Comparison of ENCODE assay signal across 23 mouse cellular contexts in the genomic region with DNA sequence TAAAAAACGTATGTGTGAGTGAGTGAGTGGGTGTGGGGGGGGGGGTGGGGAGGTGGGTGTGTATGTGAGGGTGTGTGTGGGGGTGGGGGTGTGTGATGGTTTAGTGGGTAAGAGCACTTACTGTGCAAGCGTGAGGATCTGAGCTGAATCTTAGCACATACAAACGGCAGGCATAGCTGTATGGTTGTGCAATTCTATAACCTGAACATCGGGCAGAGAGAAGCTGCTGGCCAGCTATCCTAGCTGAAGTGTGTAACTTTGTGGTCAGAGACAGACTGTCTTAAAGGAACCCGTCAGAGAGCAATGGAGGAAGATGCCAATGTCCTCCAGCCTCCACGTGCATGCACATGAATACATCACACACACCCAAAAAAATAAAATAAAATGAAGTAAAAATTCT. TPM values are rescaled to one million over a fixed set of nuclear protein-coding genes. Genes with fewer than 3 reads are reported as not detected.
DNase-seq lines count a peak whose midpoint lies in the region; ATAC-seq lines count a peak whose summit lies in the region.
"Had no signal": no experiment of that assay in that cellular context is flagged by ENCODE, and none has a peak within 500 bp of the region (broad histone marks: within the 10 kb centered on the region; RNA-seq: fewer than 3 reads in every experiment).

No protein-coding gene starts in this region.

- no peak overlapping the region for H3K9ac ChIP-seq in forebrain, embryonic 15.5 days (replicated peaks)

- no peaks in the 10 kb centered on the region for H3K27me3 ChIP-seq in forebrain, embryonic 15.5 days
- H3K27me3 ChIP-seq: CH12.LX, Patski had no signal

- no peaks in the 10 kb centered on the region for H3K9me3 ChIP-seq in forebrain, embryonic 15.5 days

- no peak overlapping the region for H3K4me2 ChIP-seq in forebrain, embryonic 15.5 days (replicated peaks)

- H3K27ac ChIP-seq in forebrain, embryonic 15.5 days (replicated peaks): no peak overlapping the region

- DNase-seq in 416B (ENCODE audit: low read depth): peak; percentile 17
- DNase-seq in lung, adult 18-20 months: no peak
- DNase-seq in kidney, postnatal 14 days: no peak
- DNase-seq: adrenal gland, adult 2 months; adrenal gland, adult 8-10 months; adrenal gland, postnatal 10 days; adrenal gland, postnatal 14 days; adrenal gland, postnatal 25 days; adrenal gland, postnatal 36 days; B cell, adult 2 months; cerebellum, adult 11 months; cerebellum, adult 11-12 months; cerebellum, adult 18-20 months; cerebellum, adult 2 months had no signal

- H3K4me1 ChIP-seq in forebrain, embryonic 15.5 days: no peaks in the 10 kb centered on the region

- 85% methylated on average over 6 of the region's 6 CpGs for WGBS in forebrain, embryonic 15.5 days

- ATAC-seq in granulocyte monocyte progenitor cell, adult 5-6 weeks (replicated peaks; ENCODE audit: poor library complexity, severe bottlenecking): peak; percentile 89
- ATAC-seq in megakaryocyte progenitor cell, adult 5-6 weeks (replicated peaks; ENCODE audit: poor library complexity): peak; percentile 83
- ATAC-seq in forebrain, embryonic 15.5 days (replicated peaks): no peak
- ATAC-seq: activated CD4-positive, CD25-positive, alpha-beta regulatory T cell, adult 4 months; CD4-positive, CD25-positive, alpha-beta regulatory T cell, adult 4 months; Patski had no signal

- peaks cover 11% of the 10 kb centered on the region for H3K36me3 ChIP-seq in forebrain, embryonic 15.5 days

- no peak overlapping the region for H3K4me3 ChIP-seq in forebrain, embryonic 15.5 days

RNA-seq across cellular contexts. Expression of a gene that starts 17.6 kb away (rescaled TPM):
- total RNA-seq in granulocyte monocyte progenitor cell, adult 5-6 weeks (2014; fragmentation: Nextera tagmentation): 0.88 and 1.2 TPM in 2 replicates
- 2.3 and 2.5 TPM in 2 replicates for total RNA-seq in granulocyte monocyte progenitor cell, adult 5-6 weeks (2017)
- total RNA-seq in megakaryocyte progenitor cell, adult 5-6 weeks (2015): 1.3 and 1.7 TPM in 2 replicates
- 2.2 and 2.3 TPM in 2 replicates for total RNA-seq in megakaryocyte progenitor cell, adult 5-6 weeks (2017)
- polyA plus RNA-seq in forebrain, embryonic 15.5 days (2015; fragmentation: Nextera tagmentation; extraction: Ambion mirVana): 4.8 and 5.3 TPM in 2 replicates
- total RNA-seq: G1E, MEL had no signal
- polyA plus RNA-seq: G1E had no signal

RNA-seq across cellular contexts. Expression of a gene that starts 35.3 kb away (rescaled TPM):
- total RNA-seq in granulocyte monocyte progenitor cell, adult 5-6 weeks (2014; fragmentation: Nextera tagmentation): 37.8 and 57.9 TPM in 2 replicates
- total RNA-seq in granulocyte monocyte progenitor cell, adult 5-6 weeks (2017): 53.5 and 91.2 TPM in 2 replicates
- total RNA-seq in megakaryocyte progenitor cell, adult 5-6 weeks (2015): 32.5 and 33.7 TPM in 2 replicates
- total RNA-seq in megakaryocyte progenitor cell, adult 5-6 weeks (2017): 66.8 and 106 TPM in 2 replicates
- 19.3 and 21.5 TPM in 2 replicates for polyA plus RNA-seq in forebrain, embryonic 15.5 days (2015; fragmentation: Nextera tagmentation; extraction: Ambion mirVana)

RNA-seq across cellular contexts. Expression of a gene that starts 58.8 kb away (rescaled TPM):
- 2.7 and 4.6 TPM in 2 replicates for total RNA-seq in granulocyte monocyte progenitor cell, adult 5-6 weeks (2014; fragmentation: Nextera tagmentation)
- total RNA-seq in granulocyte monocyte progenitor cell, adult 5-6 weeks (2017): 4.1 and 4.6 TPM in 2 replicates
- total RNA-seq in megakaryocyte progenitor cell, adult 5-6 weeks (2015): 2.0 and 2.1 TPM in 2 replicates
- 3.2 and 4.9 TPM in 2 replicates for total RNA-seq in megakaryocyte progenitor cell, adult 5-6 weeks (2017)
- 8.6 and 10.2 TPM in 2 replicates for polyA plus RNA-seq in forebrain, embryonic 15.5 days (2015; fragmentation: Nextera tagmentation; extraction: Ambion mirVana)
- polyA plus RNA-seq: G1E had no signal
